Mouse (Mus musculus): ENCODE measurements around the gene Gabra2. TPM values are rescaled to one million over a fixed set of nuclear protein-coding genes. Genes with fewer than 3 reads are reported as not detected.

The Gabra2 gene
- polyA plus RNA-seq, 1 experiment: not detected

DNA sequence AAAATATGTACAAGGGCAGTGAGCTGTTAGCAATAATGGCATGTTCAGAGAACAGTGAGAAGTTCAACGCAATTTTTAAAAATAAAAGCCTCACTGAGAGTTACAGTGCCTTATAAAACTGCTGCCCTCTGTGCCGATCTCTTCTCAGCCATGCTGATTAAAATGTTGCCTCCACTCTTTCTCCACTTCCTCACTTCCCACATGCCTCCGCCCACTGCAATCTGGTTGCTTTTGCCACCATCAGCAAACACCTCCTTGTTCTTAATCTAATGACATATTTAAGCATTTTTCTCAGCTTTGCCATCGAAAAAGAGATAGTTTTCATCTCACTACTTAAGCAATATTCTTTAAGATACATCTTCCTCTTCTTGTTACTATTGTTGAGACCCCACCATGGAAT, 69.7 kb downstream of the Gabra2 start:
- no peaks in the 10 kb centered on the region for H3K79me2 ChIP-seq (ENCODE audit: control insufficient read depth, insufficient read depth)
- no peaks in the 10 kb centered on the region for H3K36me3 ChIP-seq (ENCODE audit: control insufficient read depth, insufficient read depth)
- TF ChIP-seq MYOG (IDR thresholded peaks at IDR 0.05; ENCODE audit: control insufficient read depth in 1 of 3, insufficient read depth in 1 of 3, insufficient read length in 2 of 3, low read depth in 2 of 3): no peak
- TF ChIP-seq CEBPB (IDR thresholded peaks at IDR 0.05; ENCODE audit: insufficient read depth, poor library complexity, severe bottlenecking): no peak
- no peak for TF ChIP-seq SRF (IDR thresholded peaks at IDR 0.05; ENCODE audit: control insufficient read depth, insufficient read length, low read depth)
- no peak for TF ChIP-seq E2F4 (IDR thresholded peaks at IDR 0.05; ENCODE audit: insufficient read depth)
- no peak for TF ChIP-seq POLR2AphosphoS2 (IDR thresholded peaks at IDR 0.05; ENCODE audit: insufficient read length, low read depth)
- TF ChIP-seq TCF3 (IDR thresholded peaks at IDR 0.05; ENCODE audit: insufficient read length, low read depth): no peak
- TF ChIP-seq MAX (IDR thresholded peaks at IDR 0.05; ENCODE audit: low read depth): no peak
- TF ChIP-seq USF1 (IDR thresholded peaks at IDR 0.05; ENCODE audit: low read depth): no peak
- TF ChIP-seq TCF12 (IDR thresholded peaks at IDR 0.05; ENCODE audit: insufficient read depth, poor library complexity, severe bottlenecking): no peak
- no peak for TF ChIP-seq POLR2A (IDR thresholded peaks at IDR 0.05; ENCODE audit: insufficient read length, low read depth)
- TF ChIP-seq MYOD1 (IDR thresholded peaks at IDR 0.05; ENCODE audit: control insufficient read depth in 1 of 3, insufficient read length in 2 of 3, low read depth in 2 of 3): no peak
- TF ChIP-seq REST (IDR thresholded peaks at IDR 0.05; ENCODE audit: insufficient read depth, insufficient read length): no peak
- H3K27me3 ChIP-seq (ENCODE audit: control insufficient read depth, insufficient read depth, insufficient read length): no peaks in the 10 kb centered on the region
- no peak overlapping the region for H3K4me2 ChIP-seq (ENCODE audit: low read depth)
- H3K4me3 ChIP-seq: no peak overlapping the region
- no peak overlapping the region for H3ac ChIP-seq (ENCODE audit: control insufficient read depth, insufficient read length)

DNA sequence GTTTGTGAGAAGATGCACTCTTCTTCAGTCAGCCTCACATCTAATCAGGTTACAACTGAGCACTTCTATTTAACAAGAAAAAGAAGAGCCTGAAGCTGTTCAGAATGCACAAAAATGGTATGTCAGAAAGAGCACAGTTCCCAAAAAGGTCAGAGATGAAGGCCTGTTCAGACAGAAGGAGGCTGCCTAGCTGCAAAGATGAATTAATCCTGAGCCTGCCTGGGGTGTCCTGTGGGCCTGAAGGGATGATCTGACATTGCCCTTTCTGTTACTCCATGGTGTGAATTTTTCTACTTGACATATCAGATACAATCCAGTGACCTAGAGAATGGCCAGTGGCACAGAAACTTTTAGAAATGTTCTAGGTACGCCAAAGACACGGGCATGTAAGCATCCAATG, 83.9 kb downstream of the Gabra2 start:
- H3K79me2 ChIP-seq (ENCODE audit: control insufficient read depth, insufficient read depth): no peaks in the 10 kb centered on the region
- H3K27me3 ChIP-seq (ENCODE audit: control insufficient read depth, insufficient read depth, insufficient read length): no peaks in the 10 kb centered on the region
- no peak overlapping the region for H3ac ChIP-seq (ENCODE audit: control insufficient read depth, insufficient read length)
- H3K36me3 ChIP-seq (ENCODE audit: control insufficient read depth, insufficient read depth): no peaks in the 10 kb centered on the region
- TF ChIP-seq USF1 (IDR thresholded peaks at IDR 0.05; ENCODE audit: low read depth) (no peak), E2F4 (IDR thresholded peaks at IDR 0.05; ENCODE audit: insufficient read depth) (no peak), TCF3 (IDR thresholded peaks at IDR 0.05; ENCODE audit: insufficient read length, low read depth) (no peak), POLR2A (IDR thresholded peaks at IDR 0.05; ENCODE audit: insufficient read length, low read depth) (no peak), POLR2AphosphoS2 (IDR thresholded peaks at IDR 0.05; ENCODE audit: insufficient read length, low read depth) (no peak), MYOD1 (IDR thresholded peaks at IDR 0.05; ENCODE audit: control insufficient read depth in 1 of 3, insufficient read length in 2 of 3, low read depth in 2 of 3) (no peak), TCF12 (IDR thresholded peaks at IDR 0.05; ENCODE audit: insufficient read depth, poor library complexity, severe bottlenecking) (no peak), REST (IDR thresholded peaks at IDR 0.05; ENCODE audit: insufficient read depth, insufficient read length) (no peak), MYOG (IDR thresholded peaks at IDR 0.05; ENCODE audit: control insufficient read depth in 1 of 3, insufficient read depth in 1 of 3, insufficient read length in 2 of 3, low read depth in 2 of 3) (no peak), MAX (IDR thresholded peaks at IDR 0.05; ENCODE audit: low read depth) (no peak), SRF (IDR thresholded peaks at IDR 0.05; ENCODE audit: control insufficient read depth, insufficient read length, low read depth) (no peak), CEBPB (IDR thresholded peaks at IDR 0.05; ENCODE audit: insufficient read depth, poor library complexity, severe bottlenecking) (no peak)
- H3K4me3 ChIP-seq: no peak overlapping the region
- H3K4me2 ChIP-seq (ENCODE audit: low read depth): no peak overlapping the region

DNA sequence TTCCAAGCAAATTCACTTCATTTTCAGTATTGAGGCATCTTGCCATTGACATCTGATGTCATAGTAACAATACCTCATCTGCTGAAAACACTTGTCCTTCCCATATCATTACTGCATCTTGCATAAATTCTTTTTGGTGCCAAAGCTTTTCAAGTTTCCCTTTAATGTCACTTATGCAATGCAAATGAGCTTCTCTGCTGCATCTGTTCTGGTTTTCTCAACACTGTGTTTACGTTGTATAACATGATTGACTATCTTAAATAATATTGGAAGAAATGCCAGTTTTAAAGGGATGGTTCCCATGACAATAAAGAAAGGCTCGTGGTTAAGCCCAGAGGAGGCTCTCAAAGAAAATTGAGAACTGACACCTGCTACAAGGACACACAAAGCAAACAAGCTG, 84.4 kb downstream of the Gabra2 start:
- Histone ChIP-seq H3K27me3 (ENCODE audit: control insufficient read depth, insufficient read depth, insufficient read length) (no peaks in the 10 kb centered on the region), H3K4me3 (no peak overlapping the region), H3K4me2 (ENCODE audit: low read depth) (no peak overlapping the region), H3ac (ENCODE audit: control insufficient read depth, insufficient read length) (no peak overlapping the region), H3K79me2 (ENCODE audit: control insufficient read depth, insufficient read depth) (no peaks in the 10 kb centered on the region), H3K36me3 (ENCODE audit: control insufficient read depth, insufficient read depth) (no peaks in the 10 kb centered on the region)
- no peak for TF ChIP-seq REST (IDR thresholded peaks at IDR 0.05; ENCODE audit: insufficient read depth, insufficient read length)
- no peak for TF ChIP-seq MAX (IDR thresholded peaks at IDR 0.05; ENCODE audit: low read depth)
- TF ChIP-seq MYOD1 (IDR thresholded peaks at IDR 0.05; ENCODE audit: control insufficient read depth in 1 of 3, insufficient read length in 2 of 3, low read depth in 2 of 3): no peak
- TF ChIP-seq E2F4 (IDR thresholded peaks at IDR 0.05; ENCODE audit: insufficient read depth): no peak
- no peak for TF ChIP-seq SRF (IDR thresholded peaks at IDR 0.05; ENCODE audit: control insufficient read depth, insufficient read length, low read depth)
- no peak for TF ChIP-seq USF1 (IDR thresholded peaks at IDR 0.05; ENCODE audit: low read depth)

DNA sequence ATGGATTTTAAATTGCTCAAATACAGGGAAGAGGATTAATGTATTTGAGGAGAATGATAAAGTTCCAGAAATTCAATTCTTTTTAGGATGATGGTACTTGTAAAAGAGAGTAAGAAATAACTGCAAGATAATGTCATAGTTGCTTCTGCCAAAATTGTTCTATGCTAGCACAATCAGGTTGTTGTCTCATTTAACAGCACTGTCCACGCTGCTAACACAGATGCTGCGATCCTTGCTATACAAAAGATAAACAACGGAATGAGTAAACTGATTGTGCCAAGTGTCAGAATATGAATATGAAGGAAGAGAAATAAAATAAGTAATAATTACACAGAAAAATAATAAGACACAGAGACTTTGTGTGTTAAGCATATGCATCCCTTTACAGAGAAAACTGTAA, 84.9 kb downstream of the Gabra2 start:
- Histone ChIP-seq H3ac (ENCODE audit: control insufficient read depth, insufficient read length) (no peak overlapping the region), H3K79me2 (ENCODE audit: control insufficient read depth, insufficient read depth) (no peaks in the 10 kb centered on the region), H3K4me3 (no peak overlapping the region), H3K36me3 (ENCODE audit: control insufficient read depth, insufficient read depth) (no peaks in the 10 kb centered on the region), H3K27me3 (ENCODE audit: control insufficient read depth, insufficient read depth, insufficient read length) (no peaks in the 10 kb centered on the region), H3K4me2 (ENCODE audit: low read depth) (no peak overlapping the region)
- TF ChIP-seq MAX (IDR thresholded peaks at IDR 0.05; ENCODE audit: low read depth): no peak
- no peak for TF ChIP-seq POLR2A (IDR thresholded peaks at IDR 0.05; ENCODE audit: insufficient read length, low read depth)
- no peak for TF ChIP-seq E2F4 (IDR thresholded peaks at IDR 0.05; ENCODE audit: insufficient read depth)
- TF ChIP-seq TCF3 (IDR thresholded peaks at IDR 0.05; ENCODE audit: insufficient read length, low read depth): no peak
- TF ChIP-seq POLR2AphosphoS2 (IDR thresholded peaks at IDR 0.05; ENCODE audit: insufficient read length, low read depth): no peak
- TF ChIP-seq MYOD1 (IDR thresholded peaks at IDR 0.05; ENCODE audit: control insufficient read depth in 1 of 3, insufficient read length in 2 of 3, low read depth in 2 of 3): no peak
- no peak for TF ChIP-seq USF1 (IDR thresholded peaks at IDR 0.05; ENCODE audit: low read depth)
- TF ChIP-seq TCF12 (IDR thresholded peaks at IDR 0.05; ENCODE audit: insufficient read depth, poor library complexity, severe bottlenecking): no peak
- no peak for TF ChIP-seq MYOG (IDR thresholded peaks at IDR 0.05; ENCODE audit: control insufficient read depth in 1 of 3, insufficient read depth in 1 of 3, insufficient read length in 2 of 3, low read depth in 2 of 3)
- no peak for TF ChIP-seq REST (IDR thresholded peaks at IDR 0.05; ENCODE audit: insufficient read depth, insufficient read length)
- TF ChIP-seq CEBPB (IDR thresholded peaks at IDR 0.05; ENCODE audit: insufficient read depth, poor library complexity, severe bottlenecking): no peak
- TF ChIP-seq SRF (IDR thresholded peaks at IDR 0.05; ENCODE audit: control insufficient read depth, insufficient read length, low read depth): no peak

All from myocyte (in vitro differentiated cells).